Mouse (Mus musculus) T-helper 2 cell (primary cell): ENCODE results near the gene Plpp7.

Experiments used
- in situ Hi-C: fragments of 300-600 bp; cut with MboI, MseI; formaldehyde crosslinking; loops from one replicate; pipeline ENCODE4 v1.15.1; 2025; ENCODE audit warnings: high pct_unique_total_duplicates

Gene Plpp7

GRCm38 (mm10) chr2:32095351-32096121, at the start of gene Plpp7:
TSS of gene Plpp7 (plus strand) at chr2:32095528.
- in situ Hi-C loops, result no loop called here

GRCm38 (mm10) chr2:32046009-32046408, 49.3 kb upstream of the Plpp7 start:
- in situ Hi-C loops, result no loop called here

GRCm38 (mm10) chr2:32047323-32047722, 48.0 kb upstream of the Plpp7 start:
- in situ Hi-C loops, result no loop called here

GRCm38 (mm10) chr2:32051791-32052190, 43.5 kb upstream of the Plpp7 start:
- in situ Hi-C loops, result no loop called here

GRCm38 (mm10) chr2:32052418-32052817, 42.9 kb upstream of the Plpp7 start:
- in situ Hi-C loops, result no loop called here

GRCm38 (mm10) chr2:32055357-32055965, 39.9 kb upstream of the Plpp7 start:
- in situ Hi-C loops, result no loop called here

GRCm38 (mm10) chr2:32056524-32056923, 38.8 kb upstream of the Plpp7 start:
- in situ Hi-C loops, result no loop called here

GRCm38 (mm10) chr2:32057360-32057759, 38.0 kb upstream of the Plpp7 start:
- in situ Hi-C loops, result no loop called here

- in situ Hi-C loops, result no loop called here
Measured at GRCm38 (mm10) chr2:32057794-32058193, 37.5 kb upstream of the Plpp7 start.

GRCm38 (mm10) chr2:32058241-32058640, 37.1 kb upstream of the Plpp7 start:
- in situ Hi-C loops, result no loop called here

- in situ Hi-C loops, result no loop called here
Measured at GRCm38 (mm10) chr2:32058716-32059115, 36.6 kb upstream of the Plpp7 start.

- in situ Hi-C loops, result no loop called here
Measured at GRCm38 (mm10) chr2:32059613-32060012, 35.7 kb upstream of the Plpp7 start.

- in situ Hi-C loops, result no loop called here
Measured at GRCm38 (mm10) chr2:32060228-32060805, 35.0 kb upstream of the Plpp7 start.

GRCm38 (mm10) chr2:32061189-32061588, 34.1 kb upstream of the Plpp7 start:
- in situ Hi-C loops, result no loop called here

- in situ Hi-C loops, result no loop called here
Measured at GRCm38 (mm10) chr2:32061722-32062505, 33.4 kb upstream of the Plpp7 start.

GRCm38 (mm10) chr2:32062626-32063410, 32.5 kb upstream of the Plpp7 start:
- in situ Hi-C loops, result no loop called here

- in situ Hi-C loops, result no loop called here
Measured at GRCm38 (mm10) chr2:32063451-32064151, 31.7 kb upstream of the Plpp7 start.

- in situ Hi-C loops, result no loop called here
Measured at GRCm38 (mm10) chr2:32064913-32065312, 30.4 kb upstream of the Plpp7 start.

GRCm38 (mm10) chr2:32065371-32065791, 29.9 kb upstream of the Plpp7 start:
- in situ Hi-C loops, result no loop called here

- in situ Hi-C loops, result no loop called here
Measured at GRCm38 (mm10) chr2:32066005-32066404, 29.3 kb upstream of the Plpp7 start.
